13 mouse cellular contexts compared by ENCODE assay signal in the genomic region with DNA sequence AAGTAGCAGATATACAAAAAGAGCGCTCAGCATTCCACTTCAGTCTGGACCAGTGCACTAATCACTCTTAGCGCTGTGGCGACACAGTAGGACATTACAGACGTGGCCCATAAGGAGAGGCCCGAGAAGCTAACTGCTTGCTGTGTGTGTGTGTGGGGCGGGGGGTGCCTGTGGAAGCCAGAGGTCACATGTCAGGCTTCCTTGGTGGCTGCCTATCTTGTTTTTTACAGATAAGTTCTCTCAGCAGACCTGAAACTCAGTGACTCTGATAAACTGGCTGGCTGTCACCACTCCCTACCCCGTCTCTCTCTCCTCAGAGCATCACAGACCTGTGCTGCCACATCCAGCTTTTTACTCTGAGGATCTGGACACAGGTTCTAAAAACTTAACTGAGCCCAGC. TPM values are rescaled to one million over a fixed set of nuclear protein-coding genes. Genes with fewer than 3 reads are reported as not detected.
DNase-seq lines count a peak whose midpoint lies in the region; ATAC-seq and TF ChIP-seq lines count a peak whose summit lies in the region.
"Had no signal": no experiment of that assay in that cellular context is flagged by ENCODE, and none has a peak within 500 bp of the region (broad histone marks: within the 10 kb centered on the region; RNA-seq: fewer than 3 reads in every experiment).

No protein-coding gene starts in this region.

- H3K4me2 ChIP-seq in lung, embryonic 14.5 days = no peak overlapping the region
- H3K4me2 ChIP-seq in liver, embryonic 13.5 days = peak overlapping the region; percentile 59
- H3K4me2 ChIP-seq in stomach, embryonic 15.5 days = no peak overlapping the region
- H3K4me2 ChIP-seq in midbrain, embryonic 14.5 days (ENCODE audit: low read length) = no peak overlapping the region
- H3K4me2 ChIP-seq: hindbrain, embryonic 12.5 days; midbrain, embryonic 13.5 days had no signal

- H3K27me3 ChIP-seq in lung, embryonic 14.5 days (ENCODE audit: insufficient read depth, low read length) = no peaks in the 10 kb centered on the region
- no peaks in the 10 kb centered on the region for H3K27me3 ChIP-seq in liver, embryonic 13.5 days
- no peaks in the 10 kb centered on the region for H3K27me3 ChIP-seq in stomach, embryonic 15.5 days (replicated peaks)
- no peaks in the 10 kb centered on the region for H3K27me3 ChIP-seq in midbrain, embryonic 14.5 days (ENCODE audit: control insufficient read depth, insufficient read depth, low read length)
- H3K27me3 ChIP-seq: hindbrain, embryonic 12.5 days; midbrain, embryonic 13.5 days had no signal

- no peak for TF ChIP-seq CTCF in lung, embryonic 14.5 days (IDR thresholded peaks at IDR 0.05; ENCODE audit: low read depth)

- H3K4me3 ChIP-seq in lung, embryonic 14.5 days (ENCODE audit: low read depth, low read length) = no peak overlapping the region
- H3K4me3 ChIP-seq in liver, embryonic 13.5 days (replicated peaks) = peak overlapping the region; percentile 18
- H3K4me3 ChIP-seq in stomach, embryonic 15.5 days (replicated peaks) = no peak overlapping the region
- H3K4me3 ChIP-seq in midbrain, embryonic 14.5 days (replicated peaks; ENCODE audit: low read depth, low read length) = no peak overlapping the region
- H3K4me3 ChIP-seq: hindbrain, embryonic 12.5 days; midbrain, embryonic 13.5 days had no signal

- H3K9ac ChIP-seq in lung, embryonic 14.5 days = no peak overlapping the region
- H3K9ac ChIP-seq in liver, embryonic 13.5 days = peak overlapping the region; percentile 63
- H3K9ac ChIP-seq in stomach, embryonic 15.5 days = no peak overlapping the region
- H3K9ac ChIP-seq in midbrain, embryonic 14.5 days (replicated peaks; ENCODE audit: low read length) = no peak overlapping the region
- H3K9ac ChIP-seq: hindbrain, embryonic 12.5 days; midbrain, embryonic 13.5 days had no signal

- no peak for DNase-seq in lung, embryonic 14.5 days
- no peak for DNase-seq in lung, adult 18-20 months
- DNase-seq in liver, embryonic 13.5 days = peak; percentile 80
- no peak for DNase-seq in ovary, postnatal 14 days (ENCODE audit: low spot score)
- DNase-seq in adrenal gland, postnatal 10 days = no peak
- no peak for DNase-seq in midbrain, embryonic 14.5 days
- DNase-seq: cerebellum, postnatal 10 days; left cerebral cortex, postnatal 4 days; lung, postnatal 10 days had no signal

- WGBS in lung, embryonic 14.5 days = 66% methylated on average over 7 of the region's 7 CpGs
- WGBS in liver, embryonic 13.5 days (ENCODE audit: insufficient replicate concordance) = 29% methylated on average over 7 of the region's 7 CpGs
- 73% methylated on average over 7 of the region's 7 CpGs for WGBS in stomach, embryonic 15.5 days
- WGBS in midbrain, embryonic 14.5 days = 87% methylated on average over 7 of the region's 7 CpGs

- H3K9me3 ChIP-seq in lung, embryonic 14.5 days (ENCODE audit: low read depth, low read length) = no peaks in the 10 kb centered on the region
- H3K9me3 ChIP-seq in liver, embryonic 13.5 days (replicated peaks) = no peaks in the 10 kb centered on the region
- no peaks in the 10 kb centered on the region for H3K9me3 ChIP-seq in stomach, embryonic 15.5 days
- H3K9me3 ChIP-seq in midbrain, embryonic 14.5 days (ENCODE audit: control insufficient read depth, low read length) = no peaks in the 10 kb centered on the region
- H3K9me3 ChIP-seq: hindbrain, embryonic 12.5 days; midbrain, embryonic 13.5 days had no signal

- peaks cover 5% of the 10 kb centered on the region; the same call in 1 of the 2 replicates for H3K36me3 ChIP-seq in lung, embryonic 14.5 days (ENCODE audit: insufficient read depth)
- H3K36me3 ChIP-seq in liver, embryonic 13.5 days = peaks cover 41% of the 10 kb centered on the region
- H3K36me3 ChIP-seq in stomach, embryonic 15.5 days = no peaks in the 10 kb centered on the region
- H3K36me3 ChIP-seq in midbrain, embryonic 14.5 days (ENCODE audit: control insufficient read depth, insufficient read depth, low read length) = no peaks in the 10 kb centered on the region

- peak; percentile 49; the same call in 1 of the 2 replicates for ATAC-seq in lung, embryonic 14.5 days (ENCODE audit: insufficient read depth)
- peak; percentile 95 for ATAC-seq in erythroid progenitor cell, adult 5-6 weeks (replicated peaks; ENCODE audit: low FRiP score, poor library complexity, severe bottlenecking)
- ATAC-seq in liver, embryonic 13.5 days (ENCODE audit: low read depth) = peak; percentile 99
- peak; percentile 87 for ATAC-seq in stomach, embryonic 15.5 days (ENCODE audit: insufficient read depth, low FRiP score, low read depth)
- no peak for ATAC-seq in midbrain, embryonic 14.5 days (ENCODE audit: low FRiP score, low TSS enrichment)
- ATAC-seq: midbrain, embryonic 13.5 days had no signal

- H3K27ac ChIP-seq in lung, embryonic 14.5 days (ENCODE audit: low read depth) = no peak overlapping the region
- peak overlapping the region; percentile 95 for H3K27ac ChIP-seq in liver, embryonic 13.5 days
- H3K27ac ChIP-seq in stomach, embryonic 15.5 days = no peak overlapping the region
- H3K27ac ChIP-seq in midbrain, embryonic 14.5 days (replicated peaks; ENCODE audit: low read depth, low read length) = no peak overlapping the region
- H3K27ac ChIP-seq: hindbrain, embryonic 12.5 days; midbrain, embryonic 13.5 days had no signal

- no peaks in the 10 kb centered on the region for H3K4me1 ChIP-seq in lung, embryonic 14.5 days (ENCODE audit: insufficient read depth)
- peaks cover 66% of the 10 kb centered on the region for H3K4me1 ChIP-seq in liver, embryonic 13.5 days (replicated peaks)
- no peaks in the 10 kb centered on the region for H3K4me1 ChIP-seq in stomach, embryonic 15.5 days
- H3K4me1 ChIP-seq in midbrain, embryonic 14.5 days (ENCODE audit: control insufficient read depth, insufficient read depth, low read length) = no peaks in the 10 kb centered on the region

RNA-seq across cellular contexts. Expression of a gene that starts 8.1 kb away (rescaled TPM):
- 147 TPM in 2 replicates for polyA plus RNA-seq in lung, embryonic 14.5 days (2014; fragmentation: Nextera tagmentation; extraction: Ambion mirVana)
- total RNA-seq in erythroid progenitor cell, adult 5-6 weeks (2015; ENCODE audit: low replicate concordance) = 59.5 and 73.8 TPM in 2 replicates
- 21.8 and 66.6 TPM in 2 replicates for total RNA-seq in erythroid progenitor cell, adult 5-6 weeks (2017; ENCODE audit: low replicate concordance)
- 132 and 134 TPM in 2 replicates for polyA plus RNA-seq in liver, embryonic 13.5 days (2015; fragmentation: Nextera tagmentation; extraction: Ambion mirVana)
- polyA plus RNA-seq in stomach, embryonic 15.5 days (2015; fragmentation: Nextera tagmentation; extraction: Ambion mirVana) = 132 and 140 TPM in 2 replicates
- total RNA-seq in adrenal gland, postnatal 10 days (2021) = 100 to 1,000 TPM in 1 of 2 experiments, 10 to 100 TPM in 1; 98.8 to 111 TPM
- polyA plus RNA-seq in midbrain, embryonic 14.5 days (2014; fragmentation: Nextera tagmentation; extraction: Ambion mirVana) = 95.9 and 105 TPM in 2 replicates

RNA-seq across cellular contexts. Expression of a gene that starts 8.1 kb away (rescaled TPM):
- polyA plus RNA-seq in lung, embryonic 14.5 days (2014; fragmentation: Nextera tagmentation; extraction: Ambion mirVana) = 17.1 and 19.3 TPM in 2 replicates
- 61.2 and 62.3 TPM in 2 replicates for total RNA-seq in erythroid progenitor cell, adult 5-6 weeks (2015; ENCODE audit: low replicate concordance)
- 58.8 and 73.4 TPM in 2 replicates for total RNA-seq in erythroid progenitor cell, adult 5-6 weeks (2017; ENCODE audit: low replicate concordance)
- polyA plus RNA-seq in liver, embryonic 13.5 days (2015; fragmentation: Nextera tagmentation; extraction: Ambion mirVana) = 13.3 and 16.9 TPM in 2 replicates
- polyA plus RNA-seq in stomach, embryonic 15.5 days (2015; fragmentation: Nextera tagmentation; extraction: Ambion mirVana) = 10.8 and 11.8 TPM in 2 replicates
- total RNA-seq in adrenal gland, postnatal 10 days (2021) = 10 to 100 TPM; 30.7 to 41.3 TPM
- 33.2 and 40.5 TPM in 2 replicates for polyA plus RNA-seq in midbrain, embryonic 14.5 days (2014; fragmentation: Nextera tagmentation; extraction: Ambion mirVana)

RNA-seq across cellular contexts. Expression of a gene that starts 33.5 kb away (rescaled TPM):
- 38.5 and 39.7 TPM in 2 replicates for polyA plus RNA-seq in lung, embryonic 14.5 days (2014; fragmentation: Nextera tagmentation; extraction: Ambion mirVana)
- 72.1 and 73.2 TPM in 2 replicates for total RNA-seq in erythroid progenitor cell, adult 5-6 weeks (2015; ENCODE audit: low replicate concordance)
- 52.5 and 87.7 TPM in 2 replicates for total RNA-seq in erythroid progenitor cell, adult 5-6 weeks (2017; ENCODE audit: low replicate concordance)
- 9.2 TPM in 2 replicates for polyA plus RNA-seq in liver, embryonic 13.5 days (2015; fragmentation: Nextera tagmentation; extraction: Ambion mirVana)
- polyA plus RNA-seq in stomach, embryonic 15.5 days (2015; fragmentation: Nextera tagmentation; extraction: Ambion mirVana) = 25.7 and 26.1 TPM in 2 replicates
- total RNA-seq in adrenal gland, postnatal 10 days (2021) = 10 to 100 TPM; 35.3 to 58.0 TPM
- polyA plus RNA-seq in midbrain, embryonic 14.5 days (2014; fragmentation: Nextera tagmentation; extraction: Ambion mirVana) = 47.4 and 50.2 TPM in 2 replicates
